Mouse (Mus musculus) myocyte (in vitro differentiated cells): ENCODE measurements at regions not wholly inside any gene's neighbourhood (a gene's known extent, or its start where the extent isn't known, plus 50 kb on each side); places are given as distances from the start of the nearest gene placed in this dataset.

Experiments
- H3K27me3 ChIP-seq: one replicate; pipeline ENCODE4 v1.6.1; 2011; ENCODE audit not compliant: control insufficient read depth, insufficient read depth, insufficient read length
- H3K36me3 ChIP-seq: one replicate; pipeline ENCODE4 v1.6.1; 2011; ENCODE audit not compliant: control insufficient read depth, insufficient read depth
- H3K4me2 ChIP-seq: one replicate; pipeline ENCODE4 v1.6.1; 2011; ENCODE audit warnings: low read depth, control low read depth
- H3K4me3 ChIP-seq: one replicate; pipeline ENCODE4 v1.5.1; 2011; ENCODE audit warnings: mild to moderate bottlenecking, control low read depth, moderate library complexity
- H3K79me2 ChIP-seq: one replicate; pipeline ENCODE4 v1.6.1; 2011; ENCODE audit not compliant: control insufficient read depth, insufficient read depth
- H3ac ChIP-seq: one replicate; pipeline ENCODE4 v1.6.1; 2011; ENCODE audit not compliant: control insufficient read depth, insufficient read length
- CEBPB ChIP-seq: IDR thresholded peaks from 2 replicates; pipeline ENCODE4 v1.6.1; 2011; ENCODE audit warnings: mild to moderate bottlenecking, moderate library complexity; ENCODE audit not compliant: poor library complexity, insufficient read depth, severe bottlenecking
- E2F4 ChIP-seq: IDR thresholded peaks from one replicate; pipeline ENCODE4 v1.6.1; 2011; ENCODE audit warnings: mild to moderate bottlenecking, control low read depth, moderate library complexity; ENCODE audit not compliant: insufficient read depth
- MAX ChIP-seq: IDR thresholded peaks from one replicate; pipeline ENCODE4 v1.6.1; 2011; ENCODE audit warnings: low read depth, mild to moderate bottlenecking, control low read depth
- MYOD1 ChIP-seq, 3 experiments: IDR thresholded peaks; one replicate each; pipeline ENCODE4 v1.6.1; 2011; ENCODE audit warnings: control low read depth in 2 of 3, low read depth in 2 of 3, mild to moderate bottlenecking in 2 of 3, moderate library complexity in 1 of 3; ENCODE audit not compliant: insufficient read length in 2 of 3, control insufficient read depth in 1 of 3
- MYOG ChIP-seq, 3 experiments: IDR thresholded peaks; one replicate each; pipeline ENCODE4 v1.6.1; 2011; ENCODE audit warnings: control low read depth in 2 of 3, low read depth in 2 of 3, mild to moderate bottlenecking in 2 of 3; ENCODE audit not compliant: insufficient read length in 2 of 3, control insufficient read depth in 1 of 3, insufficient read depth in 1 of 3
- POLR2A ChIP-seq: IDR thresholded peaks from one replicate; pipeline ENCODE4 v1.6.1; 2011; ENCODE audit warnings: low read depth, mild to moderate bottlenecking, control low read depth, moderate library complexity; ENCODE audit not compliant: insufficient read length
- POLR2AphosphoS2 ChIP-seq: IDR thresholded peaks from one replicate; pipeline ENCODE4 v1.6.1; 2011; ENCODE audit warnings: low read depth, control low read depth; ENCODE audit not compliant: insufficient read length
- REST ChIP-seq: IDR thresholded peaks from one replicate; pipeline ENCODE4 v1.6.1; 2011; ENCODE audit warnings: mild to moderate bottlenecking, control low read depth, moderate library complexity; ENCODE audit not compliant: insufficient read depth, insufficient read length
- SRF ChIP-seq: IDR thresholded peaks from one replicate; pipeline ENCODE4 v1.6.1; 2011; ENCODE audit warnings: low read depth; ENCODE audit not compliant: control insufficient read depth, insufficient read length
- TCF12 ChIP-seq: IDR thresholded peaks from one replicate; pipeline ENCODE4 v1.6.1; 2011; ENCODE audit warnings: mild to moderate bottlenecking, control low read depth; ENCODE audit not compliant: poor library complexity, insufficient read depth, severe bottlenecking
- TCF3 ChIP-seq: IDR thresholded peaks from one replicate; pipeline ENCODE4 v1.6.1; 2011; ENCODE audit warnings: low read depth, control low read depth; ENCODE audit not compliant: insufficient read length
- USF1 ChIP-seq: IDR thresholded peaks from one replicate; pipeline ENCODE4 v1.6.1; 2011; ENCODE audit warnings: low read depth, mild to moderate bottlenecking, control low read depth, moderate library complexity

DNA sequence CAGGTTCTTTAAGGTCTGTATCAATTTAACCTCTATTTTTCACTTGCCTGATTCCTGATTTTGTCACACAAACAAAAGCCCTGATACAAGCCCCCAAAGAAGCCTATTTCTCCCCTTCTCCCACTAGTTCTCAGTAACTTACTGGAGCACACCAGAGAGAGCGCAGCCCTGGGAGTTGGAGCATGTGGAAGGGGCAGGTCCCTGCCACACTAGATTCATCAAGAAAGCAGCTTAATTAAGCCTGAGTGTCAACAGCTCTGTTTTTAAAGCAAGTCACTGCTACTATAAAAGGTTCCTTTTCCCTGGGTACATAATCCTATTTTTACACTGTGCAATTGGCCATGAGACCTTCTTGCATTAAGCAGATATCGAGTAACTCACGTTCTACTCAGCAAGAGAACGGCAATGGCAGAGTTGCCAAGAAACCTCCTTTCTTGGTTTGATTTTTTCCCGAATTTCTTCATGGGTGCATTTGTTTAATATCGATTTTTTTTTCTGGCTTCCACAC lies 166.2 kb downstream of the Emx2 start:
- no peak for TF ChIP-seq MYOD1 (IDR thresholded peaks at IDR 0.05; ENCODE audit: control insufficient read depth in 1 of 3, insufficient read length in 2 of 3, low read depth in 2 of 3)
- no peak for TF ChIP-seq SRF
- no peak for TF ChIP-seq TCF3
- no peak for TF ChIP-seq REST
- TF ChIP-seq MAX: no peak
- no peak for TF ChIP-seq E2F4
- TF ChIP-seq MYOG (IDR thresholded peaks at IDR 0.05; ENCODE audit: control insufficient read depth in 1 of 3, insufficient read depth in 1 of 3, insufficient read length in 2 of 3, low read depth in 2 of 3): no peak
- no peak for TF ChIP-seq USF1
- TF ChIP-seq POLR2A: no peak
- no peak for TF ChIP-seq POLR2AphosphoS2
- Histone ChIP-seq H3K27me3 (no peaks in the 10 kb centered on the region), H3K79me2 (no peaks in the 10 kb centered on the region)

DNA sequence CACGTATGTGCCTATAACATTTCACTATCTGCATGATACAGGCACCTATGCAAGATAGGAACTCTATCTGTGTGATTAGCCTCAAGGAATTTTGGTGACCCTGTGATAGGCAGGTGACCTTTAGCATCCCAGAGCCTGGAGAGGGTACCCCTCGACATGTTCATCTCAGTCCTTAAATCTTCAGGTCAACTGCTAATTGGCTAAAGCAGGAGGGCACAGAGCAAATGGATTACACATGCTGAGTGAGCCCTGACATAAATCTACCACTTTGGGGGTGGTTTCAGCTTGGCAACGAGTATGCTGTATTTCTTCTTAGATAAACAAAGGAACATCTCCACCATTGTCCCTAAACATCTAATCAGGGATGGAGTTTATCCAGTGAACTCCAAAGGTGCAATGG lies 169.5 kb downstream of the Emx2 start:
- H3K27me3 ChIP-seq: no peaks in the 10 kb centered on the region
- no peaks in the 10 kb centered on the region for H3K36me3 ChIP-seq
- H3ac ChIP-seq: no peak overlapping the region
- TF ChIP-seq CEBPB (no peak), MYOD1 (IDR thresholded peaks at IDR 0.05; ENCODE audit: control insufficient read depth in 1 of 3, insufficient read length in 2 of 3, low read depth in 2 of 3) (no peak), TCF3 (no peak), E2F4 (no peak), USF1 (no peak), MYOG (IDR thresholded peaks at IDR 0.05; ENCODE audit: control insufficient read depth in 1 of 3, insufficient read depth in 1 of 3, insufficient read length in 2 of 3, low read depth in 2 of 3) (no peak), TCF12 (no peak), MAX (no peak), POLR2AphosphoS2 (no peak), POLR2A (no peak)
- H3K79me2 ChIP-seq: no peaks in the 10 kb centered on the region
- no peak overlapping the region for H3K4me2 ChIP-seq
- no peak overlapping the region for H3K4me3 ChIP-seq

More for the DNA sequence above, 166.2 kb downstream of the Emx2 start:
- Histone ChIP-seq H3K4me2 (no peak overlapping the region), H3K4me3 (no peak overlapping the region), H3ac (no peak overlapping the region), H3K36me3 (no peaks in the 10 kb centered on the region)

GRCm38 (mm10) chr19:59628296-59629160 lies 170.4 kb downstream of the Emx2 start:
- no peaks in the 10 kb centered on the region for H3K27me3 ChIP-seq
- H3K4me2 ChIP-seq: no peak overlapping the region
- TF ChIP-seq MAX (no peak), TCF3 (no peak), TCF12 (no peak), E2F4 (no peak), USF1 (no peak), REST (no peak), CEBPB (no peak), POLR2AphosphoS2 (no peak), SRF (no peak), POLR2A (no peak), MYOD1 (IDR thresholded peaks at IDR 0.05; ENCODE audit: control insufficient read depth in 1 of 3, insufficient read length in 2 of 3, low read depth in 2 of 3) (no peak), MYOG (IDR thresholded peaks at IDR 0.05; ENCODE audit: control insufficient read depth in 1 of 3, insufficient read depth in 1 of 3, insufficient read length in 2 of 3, low read depth in 2 of 3) (no peak)
- H3K36me3 ChIP-seq: no peaks in the 10 kb centered on the region
- no peaks in the 10 kb centered on the region for H3K79me2 ChIP-seq
- no peak overlapping the region for H3ac ChIP-seq
- no peak overlapping the region for H3K4me3 ChIP-seq

DNA sequence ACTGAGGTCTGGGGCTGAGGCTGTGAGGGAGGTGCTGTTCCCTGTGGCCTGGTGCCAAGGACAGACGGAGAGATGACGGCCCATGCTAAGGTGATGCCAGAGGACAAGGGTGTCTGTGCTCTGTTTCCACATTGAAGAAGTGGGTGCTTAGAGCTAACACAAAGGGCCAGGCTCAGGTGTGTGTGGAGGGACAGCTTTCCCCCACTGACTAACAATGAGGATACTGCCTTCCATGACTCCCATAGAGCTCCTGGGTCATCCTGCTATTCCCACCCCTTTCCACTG lies 170.9 kb downstream of the Emx2 start:
- Histone ChIP-seq H3K36me3 (no peaks in the 10 kb centered on the region), H3ac (no peak overlapping the region), H3K4me3 (no peak overlapping the region), H3K79me2 (no peaks in the 10 kb centered on the region), H3K4me2 (no peak overlapping the region), H3K27me3 (no peaks in the 10 kb centered on the region)
- no peak for TF ChIP-seq E2F4
- no peak for TF ChIP-seq POLR2AphosphoS2
- TF ChIP-seq TCF3: no peak
- no peak for TF ChIP-seq SRF
- no peak for TF ChIP-seq USF1
- no peak for TF ChIP-seq POLR2A
- no peak for TF ChIP-seq MYOG (IDR thresholded peaks at IDR 0.05; ENCODE audit: control insufficient read depth in 1 of 3, insufficient read depth in 1 of 3, insufficient read length in 2 of 3, low read depth in 2 of 3)
- no peak for TF ChIP-seq REST
- no peak for TF ChIP-seq MYOD1 (IDR thresholded peaks at IDR 0.05; ENCODE audit: control insufficient read depth in 1 of 3, insufficient read length in 2 of 3, low read depth in 2 of 3)
- TF ChIP-seq TCF12: no peak
- no peak for TF ChIP-seq MAX
- TF ChIP-seq CEBPB: no peak
